Mouse (Mus musculus): ENCODE measurements around the gene Lingo1.

DNA sequence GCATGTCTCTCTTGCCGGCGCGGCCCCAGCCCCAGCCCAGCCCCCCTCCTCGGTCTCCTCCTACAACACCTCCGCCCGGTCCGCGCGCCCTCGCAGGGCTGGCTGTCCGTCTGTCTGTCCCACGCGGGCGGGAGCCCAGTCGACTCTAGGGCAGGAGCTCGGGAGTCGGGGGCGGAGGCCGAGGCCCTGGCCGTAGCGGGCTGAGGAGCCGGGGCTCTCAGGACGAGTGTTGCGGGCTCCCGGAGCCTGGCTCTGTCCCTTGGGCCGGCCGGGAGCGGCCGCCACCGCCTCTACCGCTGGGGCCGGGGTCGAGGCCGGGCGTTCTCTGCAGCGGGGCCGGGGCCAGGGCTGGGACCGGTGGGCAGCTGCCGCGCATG, 161.2 kb downstream of the Lingo1 start:
- TF ChIP-seq CTCF (IDR thresholded peaks at IDR 0.05; ENCODE audit: extremely low read depth, insufficient read length, insufficient replicate concordance, low read depth, low read length) = no peak
- TF ChIP-seq POLR2A (IDR thresholded peaks at IDR 0.05; ENCODE audit: low read depth, low read length) = no peak
